8 mouse cellular contexts compared by ENCODE assay signal in the genomic region with DNA sequence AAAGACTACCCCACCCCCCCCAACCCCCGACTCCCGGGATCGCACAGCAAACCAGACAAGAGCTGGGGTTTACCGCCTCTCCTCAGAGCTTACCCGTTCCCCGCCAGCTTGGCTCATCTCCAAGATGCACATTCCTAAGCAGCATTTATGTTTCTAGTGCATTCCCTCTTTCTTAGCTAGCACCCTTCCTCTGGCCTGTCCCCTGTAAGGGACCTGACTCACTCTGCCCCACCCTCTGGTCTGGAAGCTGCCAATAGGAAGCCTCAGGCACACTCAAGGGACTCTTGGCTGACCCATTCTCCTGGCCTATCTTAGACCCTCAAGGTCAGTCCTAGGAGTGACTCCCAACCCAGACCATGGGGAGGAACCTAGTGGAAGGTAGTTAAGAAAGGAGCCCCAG. TPM values are rescaled to one million over a fixed set of nuclear protein-coding genes. Genes with fewer than 3 reads are reported as not detected.
DNase-seq lines count a peak whose midpoint lies in the region; TF ChIP-seq lines count a peak whose summit lies in the region.

No protein-coding gene starts in this region.

- intact Hi-C loops in gastrocnemius, adult 2 months (cut with DNase I) = no loop called here

- peak overlapping the region; percentile 23; the same call in 1 of the 2 replicates for H3K4me3 ChIP-seq in gastrocnemius, adult 2 months

- no peak for TF ChIP-seq CTCF in gastrocnemius, adult 2 months (IDR thresholded peaks at IDR 0.05)

- no peak for DNase-seq in gastrocnemius, adult 2 months
- DNase-seq in gastrocnemius, adult 8-10 months (ENCODE audit: low spot score in 2 of 2) = no peak
- DNase-seq in testis, postnatal 10 days (ENCODE audit: low spot score) = peak; percentile 70
- no peak for DNase-seq in testis, postnatal 14 days (ENCODE audit: low spot score)
- DNase-seq in kidney, postnatal 14 days = peak; percentile 60
- DNase-seq in thymus, postnatal 10 days (ENCODE audit: low spot score in 2 of 2) = no peak
- no peak for DNase-seq in urinary bladder, adult 18-20 months (ENCODE audit: low spot score in 2 of 2)
- DNase-seq in urinary bladder, postnatal 36 days (ENCODE audit: low spot score in 2 of 2) = no peak

- H3K27ac ChIP-seq in gastrocnemius, adult 2 months = no peak overlapping the region; the same call in 1 of the 2 replicates

RNA-seq across cellular contexts. Expression of a gene that starts 2.6 kb away (rescaled TPM):
- total RNA-seq in gastrocnemius, adult 2 months (2021) = 1,000 to 10,000 TPM; 1,469 to 1,586 TPM
- 1,000 to 10,000 TPM; 1,130 to 1,571 (median 1,273) TPM for total RNA-seq in gastrocnemius, adult 8-10 months (2022)

RNA-seq across cellular contexts. Expression of a gene that starts 6.0 kb away (rescaled TPM):
- 1 to 10 TPM; 2.5 to 2.8 TPM for total RNA-seq in gastrocnemius, adult 2 months (2021)
- 1 to 10 TPM in 3 of 4 experiments, under 1 TPM in 1; 0.77 to 2.3 (median 1.4) TPM for total RNA-seq in gastrocnemius, adult 8-10 months (2022)

RNA-seq across cellular contexts. Expression of a gene that starts 8.9 kb away (rescaled TPM):
- total RNA-seq in gastrocnemius, adult 2 months (2021) = 10 to 100 TPM; 13.0 to 17.7 TPM
- 10 to 100 TPM; 11.0 to 16.7 (median 11.5) TPM for total RNA-seq in gastrocnemius, adult 8-10 months (2022)

RNA-seq across cellular contexts. Expression of a gene that starts 10.2 kb away (rescaled TPM):
- not detected for total RNA-seq in gastrocnemius, adult 2 months (2021)
- total RNA-seq in gastrocnemius, adult 8-10 months (2022) = not detected

RNA-seq across cellular contexts. Expression of a gene that starts 12.6 kb away (rescaled TPM):
- not detected for total RNA-seq in gastrocnemius, adult 2 months (2021)
- not detected for total RNA-seq in gastrocnemius, adult 8-10 months (2022)

Comparison
In these comparisons a context has a peak if more than half of its experiments do, and no peak if none do; other contexts are left out.
1. DNase-seq: peak in testis, postnatal 10 days (single experiment) and kidney, postnatal 14 days (single experiment); none in gastrocnemius, adult 2 months (single experiment), gastrocnemius, adult 8-10 months (0 of 2), testis, postnatal 14 days (single experiment), thymus, postnatal 10 days (0 of 2), urinary bladder, adult 18-20 months (0 of 2) and urinary bladder, postnatal 36 days (0 of 2).